Comparison of ENCODE assay signal across 9 mouse cellular contexts in the genomic region with DNA sequence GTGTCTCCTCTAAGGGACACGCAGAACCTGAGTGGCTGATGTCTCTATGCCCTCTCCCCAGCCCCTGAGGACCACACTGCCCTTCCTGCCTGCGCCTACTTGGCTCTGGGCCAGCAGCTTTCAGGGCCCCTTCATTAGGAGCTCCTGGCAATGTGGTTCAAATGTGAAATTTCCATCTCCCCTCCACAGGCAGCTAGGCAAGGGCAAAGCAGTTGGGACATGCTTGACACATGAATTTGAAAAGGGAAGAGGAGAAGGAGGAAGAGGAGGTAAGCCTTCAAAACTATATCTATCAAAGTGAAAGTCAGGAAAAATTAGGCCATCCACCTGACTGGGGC.
DNase-seq lines count a peak whose midpoint lies in the region; ATAC-seq and TF ChIP-seq lines count a peak whose summit lies in the region.
"Had no signal": no experiment of that assay in that cellular context is flagged by ENCODE, and none has a peak within 500 bp of the region (broad histone marks: within the 10 kb centered on the region; RNA-seq: fewer than 3 reads in every experiment).

No protein-coding gene starts in this region.

- H3K36me3 ChIP-seq in CH12.LX (replicated peaks in 1 of 2; ENCODE audit: control insufficient read depth in 1 of 2, insufficient read depth in 1 of 2, low read length in 1 of 2): no peaks in the 10 kb centered on the region
- no peaks in the 10 kb centered on the region for H3K36me3 ChIP-seq in liver, postnatal 0 days (replicated peaks; ENCODE audit: insufficient read depth, low read length)
- H3K36me3 ChIP-seq in hindbrain, embryonic 12.5 days: no peaks in the 10 kb centered on the region
- H3K36me3 ChIP-seq in forebrain, postnatal 0 days (ENCODE audit: insufficient read depth): no peaks in the 10 kb centered on the region

- no peak for ATAC-seq in liver, postnatal 0 days
- no peak for ATAC-seq in hindbrain, embryonic 12.5 days (ENCODE audit: low FRiP score)
- no peak for ATAC-seq in forebrain, postnatal 0 days

- intact Hi-C loops in left cerebral cortex, postnatal 10 days (cut with DNase I): loop anchor here (5.0 kb wide), 1 partner anchor 546 kb away; no protein-coding TSS in a partner anchor

- H3K4me1 ChIP-seq in CH12.LX (ENCODE audit: control insufficient read depth in 1 of 2, insufficient read depth in 2 of 2): peaks cover 6 to 34% of the 10 kb centered on the region in 2 experiments
- H3K4me1 ChIP-seq in liver, postnatal 0 days (ENCODE audit: insufficient read depth): peaks cover 14% of the 10 kb centered on the region; the same call in 1 of the 2 replicates
- H3K4me1 ChIP-seq in hindbrain, embryonic 12.5 days: peaks cover 12% of the 10 kb centered on the region
- no peaks in the 10 kb centered on the region for H3K4me1 ChIP-seq in forebrain, postnatal 0 days (ENCODE audit: insufficient read depth)

- no peak for TF ChIP-seq CTCF in CH12.LX (conservative IDR thresholded peaks at IDR 0.05 in 1 of 2, IDR thresholded peaks at IDR 0.05 in 1 of 2; ENCODE audit: low read depth in 2 of 2, low read length in 2 of 2)
- no peak for TF ChIP-seq CTCF in liver, postnatal 0 days (IDR thresholded peaks at IDR 0.05; ENCODE audit: low read depth)
- no peak for TF ChIP-seq CTCF in forebrain, postnatal 0 days (IDR thresholded peaks at IDR 0.05; ENCODE audit: low read depth)

- H3K27ac ChIP-seq in CH12.LX (ENCODE audit: insufficient read depth, low read depth): no peak overlapping the region
- 0 out of 2 replicates have a peak overlapping the region, but pooled peaks have one; percentile 55 for H3K27ac ChIP-seq in liver, postnatal 0 days (ENCODE audit: low read depth)
- H3K27ac ChIP-seq in hindbrain, embryonic 12.5 days: no peak overlapping the region
- H3K27ac ChIP-seq in forebrain, postnatal 0 days (ENCODE audit: low read depth, low read length): no peak overlapping the region

- no peak for TF ChIP-seq EP300 in CH12.LX (IDR thresholded peaks at IDR 0.05; ENCODE audit: low read length)
- TF ChIP-seq EP300 in liver, postnatal 0 days (IDR thresholded peaks at IDR 0.05; ENCODE audit: low read depth): no peak

- no peak for TF ChIP-seq POLR2A in CH12.LX (IDR thresholded peaks at IDR 0.05; ENCODE audit: low read depth, low read length)

- no peaks in the 10 kb centered on the region for H3K27me3 ChIP-seq in CH12.LX (replicated peaks)
- H3K27me3 ChIP-seq in liver, postnatal 0 days (ENCODE audit: insufficient read depth, low read length): no peaks in the 10 kb centered on the region
- no peaks in the 10 kb centered on the region; the same call in 1 of the 2 replicates for H3K27me3 ChIP-seq in hindbrain, embryonic 12.5 days
- no peaks in the 10 kb centered on the region for H3K27me3 ChIP-seq in forebrain, postnatal 0 days (ENCODE audit: insufficient read depth, low read length)

- peak; percentile 21 to 31 for DNase-seq in kidney, postnatal 4 days
- DNase-seq in kidney, postnatal 25 days: no peak
- DNase-seq in CH12.LX (ENCODE audit: extremely low read depth): no peak
- DNase-seq in adrenal gland, postnatal 36 days: peak; percentile 11 to 32
- peak; percentile 38 for DNase-seq in liver, postnatal 0 days
- DNase-seq in forebrain, postnatal 0 days: no peak
- DNase-seq in left cerebral cortex, postnatal 10 days (ENCODE audit: extremely low spot score in 1 of 2, low spot score in 2 of 2): no peak
- DNase-seq: gastrocnemius, postnatal 14 days had no signal

- H3K9me3 ChIP-seq in CH12.LX (replicated peaks; ENCODE audit: low read length): no peaks in the 10 kb centered on the region
- no peaks in the 10 kb centered on the region for H3K9me3 ChIP-seq in liver, postnatal 0 days (ENCODE audit: low read length)
- H3K9me3 ChIP-seq in hindbrain, embryonic 12.5 days (replicated peaks): no peaks in the 10 kb centered on the region
- no peaks in the 10 kb centered on the region for H3K9me3 ChIP-seq in forebrain, postnatal 0 days (ENCODE audit: low read length)

- no peak overlapping the region for H3K4me3 ChIP-seq in CH12.LX (replicated peaks in 1 of 3; ENCODE audit: low read depth in 2 of 3, low read length in 2 of 3, poor library complexity in 1 of 3)
- H3K4me3 ChIP-seq in liver, postnatal 0 days (ENCODE audit: low read depth, low read length): no peak overlapping the region
- no peak overlapping the region for H3K4me3 ChIP-seq in hindbrain, embryonic 12.5 days
- no peak overlapping the region for H3K4me3 ChIP-seq in forebrain, postnatal 0 days (ENCODE audit: low read depth, low read length)

- in situ Hi-C loops in CH12.LX (cut with MboI; ENCODE audit: low pct_ligation_motif_present, low pct_unique_long_range_greater_than_20kb, low sequenced_read_pairs): loop anchor here (10.0 to 25.0 kb wide), 3 partner anchors 241 to 699 kb away; no protein-coding TSS in a partner anchor

- peak overlapping the region; percentile 98; the same call in 1 of the 2 replicates for H3K4me2 ChIP-seq in CH12.LX (ENCODE audit: insufficient read depth, low read depth, poor library complexity, severe bottlenecking)
- peak overlapping the region; percentile 53 for H3K4me2 ChIP-seq in liver, postnatal 0 days (ENCODE audit: low read depth, low read length)
- no peak overlapping the region for H3K4me2 ChIP-seq in hindbrain, embryonic 12.5 days (replicated peaks)
- H3K4me2 ChIP-seq in forebrain, postnatal 0 days (ENCODE audit: low read depth): no peak overlapping the region

- 36% methylated on average over 2 of the region's 2 CpGs for WGBS in liver, postnatal 0 days (ENCODE audit: insufficient replicate concordance)
- 44% methylated on average over 2 of the region's 2 CpGs for WGBS in hindbrain, embryonic 12.5 days
- 26% methylated on average over 2 of the region's 2 CpGs for WGBS in forebrain, postnatal 0 days

- no peaks in the 10 kb centered on the region for H3K79me2 ChIP-seq in CH12.LX (replicated peaks; ENCODE audit: control insufficient read depth, extremely low read depth, insufficient read depth, poor library complexity, severe bottlenecking)

- H3K9ac ChIP-seq in CH12.LX (ENCODE audit: insufficient read depth, low read depth): peak overlapping the region; percentile 32; the same call in 1 of the 2 replicates
- 0 out of 2 replicates have a peak overlapping the region, but pooled peaks have one; percentile 16 for H3K9ac ChIP-seq in liver, postnatal 0 days (replicated peaks)
- H3K9ac ChIP-seq in hindbrain, embryonic 12.5 days: no peak overlapping the region
- no peak overlapping the region for H3K9ac ChIP-seq in forebrain, postnatal 0 days

- dilution Hi-C loops in CH12.LX (cut with MboI; ENCODE audit: extremely low pct_ligation_motif_present, extremely low pct_unique_long_range_greater_than_20kb, low sequenced_read_pairs): no loop called here

- no peak for TF ChIP-seq RAD21 in CH12.LX (IDR thresholded peaks at IDR 0.05; ENCODE audit: low read depth, low read length)

TF ChIP-seq in CH12.LX, 34 proteins besides CTCF, POLR2A, EP300 and RAD21:
- peak; percentile 21; the same call in 1 of the 2 replicates for TF ChIP-seq BHLHE40 (IDR thresholded peaks at IDR 0.05; ENCODE audit: low read depth, low read length)
- TF ChIP-seq E2F4 (IDR thresholded peaks at IDR 0.05; ENCODE audit: insufficient replicate concordance, low read depth, low read length): no peak
- TF ChIP-seq CHD1 (IDR thresholded peaks at IDR 0.05; ENCODE audit: low read depth, low read length): no peak

Comparison
In these comparisons a context has a peak if more than half of its experiments do, and no peak if none do; other contexts are left out.
1. DNase-seq: peak in kidney, postnatal 4 days (2 of 2), adrenal gland, postnatal 36 days (2 of 2) and liver, postnatal 0 days (single experiment); none in kidney, postnatal 25 days (0 of 2), CH12.LX (single experiment), forebrain, postnatal 0 days (single experiment) and left cerebral cortex, postnatal 10 days (0 of 2).
2. H3K4me2 ChIP-seq: peak in CH12.LX (single experiment) and liver, postnatal 0 days (single experiment); none in hindbrain, embryonic 12.5 days (single experiment) and forebrain, postnatal 0 days (single experiment).
3. H3K9ac ChIP-seq: peak in CH12.LX (single experiment) and liver, postnatal 0 days (single experiment); none in hindbrain, embryonic 12.5 days (single experiment) and forebrain, postnatal 0 days (single experiment).